Mouse (Mus musculus) bone marrow, adult 2 months (tissue): Measurements from ENCODE around the gene Nrg4.

Source experiments
- CTCF ChIP-seq: fragments of 200-500 bp; IDR thresholded peaks from 2 replicates; pipeline ENCODE4 v1.5.1; 2011; ENCODE audit warnings: low read length, control low read depth; ENCODE audit not compliant: control insufficient read depth, insufficient read depth
- POLR2A ChIP-seq: fragments of 200-500 bp; IDR thresholded peaks from 2 replicates; pipeline ENCODE4 v1.6.1; 2011; ENCODE audit warnings: low read depth, mild to moderate bottlenecking, control low read depth, low read length, borderline replicate concordance; ENCODE audit not compliant: control insufficient read depth

GRCm38 (mm10) chr9:55296221-55296620, 30.4 kb downstream of the Nrg4 start:
- TF ChIP-seq CTCF (no peak), POLR2A (no peak)
